8 mouse cellular contexts compared by ENCODE assay signal in the genomic region with DNA sequence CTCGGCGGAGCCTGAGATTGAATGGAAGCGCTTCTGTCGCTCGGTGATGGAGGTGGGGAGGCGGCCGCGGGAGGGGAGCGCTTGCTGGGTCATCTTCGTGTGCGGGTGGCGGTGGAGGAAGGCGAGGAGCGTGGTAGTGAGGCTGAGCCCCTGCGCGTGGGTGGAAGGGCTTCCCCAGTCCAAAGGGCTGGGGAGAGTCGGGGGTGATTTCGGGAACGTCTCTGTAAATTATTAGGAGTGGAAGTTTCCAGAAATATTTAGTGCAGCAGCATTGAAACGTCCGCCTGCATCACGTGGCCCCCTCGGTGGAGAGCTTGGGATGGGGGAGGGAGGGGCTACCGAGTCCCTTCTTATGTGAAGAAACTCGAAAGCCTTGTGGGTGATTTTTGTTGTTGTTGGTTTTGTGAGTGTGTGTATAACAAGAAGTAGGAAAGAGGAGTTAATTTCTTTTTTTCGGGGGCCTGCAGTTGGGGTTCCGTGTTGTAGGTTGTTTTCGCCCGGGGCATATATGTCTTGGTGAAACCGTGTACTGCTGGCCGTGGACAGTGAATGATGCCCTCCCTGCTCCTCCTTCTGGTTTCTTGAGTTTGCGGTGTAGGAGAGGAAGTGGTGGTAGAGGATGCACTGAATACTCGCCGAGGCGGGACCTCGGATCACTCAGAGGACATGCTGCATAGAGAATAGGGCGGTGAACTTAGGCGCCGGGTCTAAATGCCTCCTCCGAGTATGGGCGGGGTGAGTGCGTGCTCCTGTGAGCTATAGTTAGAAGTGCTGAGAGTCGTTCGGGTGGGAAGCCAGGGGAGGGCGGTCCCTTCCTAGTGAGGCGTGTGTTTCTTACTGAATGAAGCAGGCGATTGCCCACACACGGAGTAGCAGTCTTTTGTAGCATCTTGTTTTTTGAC. TPM values are rescaled to one million over a fixed set of nuclear protein-coding genes. Genes with fewer than 3 reads are reported as not detected.
A peak's percentile ranks its signal among the peaks of the same experiment; 100 is the strongest.
DNase-seq lines count a peak whose midpoint lies in the region; ATAC-seq lines count a peak whose summit lies in the region.

No protein-coding gene starts in this region.

- peak; percentile 82 for DNase-seq in embryo, embryonic 10 days (ENCODE audit: low spot score)
- DNase-seq in gastrocnemius, postnatal 10 days: peak; percentile 62
- peak; percentile 47 to 84 for DNase-seq in left cerebral cortex, postnatal 10 days (ENCODE audit: extremely low spot score in 1 of 2, low spot score in 2 of 2)
- peak; percentile 52 for DNase-seq in right cerebral cortex, postnatal 14 days
- DNase-seq in urinary bladder, postnatal 25 days (ENCODE audit: low spot score): peak; percentile 45

- intact Hi-C loops in left cerebral cortex, postnatal 10 days (cut with DNase I): loop anchor here (5.0 kb wide), 3 partner anchors 105 to 250 kb away; a partner anchor contains a TSS

- peak; percentile 56 for ATAC-seq in activated CD4-positive, CD25-positive, alpha-beta regulatory T cell, adult 4 months
- peak; percentile 53 for ATAC-seq in inflammation-experienced regulatory T-cells, adult 6 months
- ATAC-seq in megakaryocyte progenitor cell, adult 5-6 weeks (replicated peaks; ENCODE audit: poor library complexity): peak; percentile 45

RNA-seq across cellular contexts. Expression of a gene that starts 1.2 kb away (rescaled TPM):
- polyA plus RNA-seq in activated CD4-positive, CD25-positive, alpha-beta regulatory T cell, adult 4 months (2017; shearing (Covaris generic)): 10 to 100 TPM; 43.2 to 44.2 TPM
- total RNA-seq in gastrocnemius, postnatal 10 days (2021): 10 to 100 TPM; 38.0 to 50.6 TPM
- 10 to 100 TPM; 38.4 to 67.4 (median 52.2) TPM for polyA plus RNA-seq in inflammation-experienced regulatory T-cells, adult 6 months (2017; shearing (Covaris generic))
- 10 to 100 TPM; 79.3 to 82.3 TPM for total RNA-seq in left cerebral cortex, postnatal 10 days (2021)
- 139 and 148 TPM in 2 replicates for total RNA-seq in megakaryocyte progenitor cell, adult 5-6 weeks (2015)
- total RNA-seq in megakaryocyte progenitor cell, adult 5-6 weeks (2017): 214 and 253 TPM in 2 replicates

RNA-seq across cellular contexts. Expression of a gene that starts 49.6 kb away (rescaled TPM):
- polyA plus RNA-seq in activated CD4-positive, CD25-positive, alpha-beta regulatory T cell, adult 4 months (2017; shearing (Covaris generic)): 10 to 100 TPM; 34.0 to 43.9 TPM
- 10 to 100 TPM; 37.8 to 40.7 TPM for total RNA-seq in gastrocnemius, postnatal 10 days (2021)
- 10 to 100 TPM; 35.3 to 61.9 (median 48.4) TPM for polyA plus RNA-seq in inflammation-experienced regulatory T-cells, adult 6 months (2017; shearing (Covaris generic))
- total RNA-seq in left cerebral cortex, postnatal 10 days (2021): 100 to 1,000 TPM; 125 to 127 TPM
- total RNA-seq in megakaryocyte progenitor cell, adult 5-6 weeks (2015): 62.5 and 67.2 TPM in 2 replicates
- 34.1 and 48.3 TPM in 2 replicates for total RNA-seq in megakaryocyte progenitor cell, adult 5-6 weeks (2017)

Comparison
In these comparisons a context has a peak if more than half of its experiments do, and no peak if none do; other contexts are left out.
1. Peak in every context shown above with its lines: DNase-seq and ATAC-seq.